Mouse (Mus musculus) lung, postnatal 36 days (tissue): ENCODE data around the gene Ripk4.

Experiments
- DNase-seq: peaks from one replicate; pipeline ENCODE4 v3.0.0; 2022; ENCODE audit warnings: mixed read lengths

The Ripk4 gene

GRCm38 (mm10) chr16:97763061-97763989, at the start of gene Ripk4:
Gene Ripk4, minus strand, starts transcription at chr16:97763787.
- peak; percentile 78 for DNase-seq

- no peak for DNase-seq
These were observed 45.3 kb upstream of the Ripk4 start for GRCm38 (mm10) chr16:97808881-97809280.

DNA sequence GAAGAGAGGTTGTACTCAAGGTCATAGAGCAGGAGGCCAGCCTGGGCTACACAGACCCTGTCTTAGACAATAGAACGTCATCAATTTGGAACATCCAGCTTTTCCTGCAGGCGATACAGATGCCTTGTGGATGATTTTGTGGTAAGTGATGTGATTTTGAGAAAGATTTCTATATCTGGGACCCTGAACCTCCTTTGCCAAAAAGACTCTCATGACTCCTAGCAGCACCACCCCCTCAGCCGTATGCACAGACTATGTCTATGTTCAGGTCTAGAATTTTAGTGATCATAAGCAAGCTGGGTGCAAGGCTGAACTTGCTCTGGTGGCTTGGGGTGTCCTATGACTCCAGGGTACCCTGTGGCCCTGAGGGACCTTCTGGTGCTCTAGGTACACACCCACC, 42.1 kb upstream of the Ripk4 start:
- no peak for DNase-seq

DNA sequence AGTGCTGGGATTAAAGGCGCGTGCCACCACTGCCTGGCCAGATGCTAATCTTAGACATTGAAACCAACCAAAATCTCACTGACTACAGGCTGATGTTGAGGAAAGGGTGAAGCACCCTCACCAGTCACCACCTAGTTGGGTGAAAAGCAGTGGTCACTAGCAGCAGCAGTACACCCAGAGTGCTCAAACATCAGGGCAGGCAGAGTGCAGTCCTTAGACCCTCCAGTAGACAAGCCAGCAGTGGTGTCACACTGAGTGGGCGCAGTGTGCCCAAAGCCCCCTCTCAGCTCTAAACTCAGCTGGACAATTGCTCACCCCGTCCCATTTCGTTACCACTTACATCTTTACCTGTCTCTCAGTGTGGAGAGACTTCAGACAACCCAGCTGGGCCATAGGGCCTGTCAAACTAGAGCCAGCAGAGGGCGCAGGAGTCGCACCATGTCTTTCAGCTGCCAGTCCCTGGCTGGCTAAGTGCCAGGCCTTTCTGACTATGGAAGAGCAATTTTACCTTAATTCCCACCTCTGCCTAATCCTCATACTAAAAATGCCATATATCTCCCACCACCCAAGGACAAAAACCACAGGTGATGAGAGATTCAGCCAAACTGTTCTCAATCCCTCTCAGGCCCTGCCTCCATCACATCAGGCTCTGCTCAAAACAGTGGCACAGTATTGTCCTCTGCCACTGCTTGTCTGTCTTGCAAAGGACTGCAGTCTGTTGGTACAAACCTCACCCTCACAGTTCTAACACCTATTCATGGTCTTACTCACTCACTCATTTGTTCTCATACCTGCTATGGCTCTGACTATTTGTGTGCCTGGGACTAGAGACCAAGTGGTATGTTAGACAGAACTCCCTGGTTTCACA, 41.3 kb upstream of the Ripk4 start:
- DNase-seq: peak; percentile 94

DNA sequence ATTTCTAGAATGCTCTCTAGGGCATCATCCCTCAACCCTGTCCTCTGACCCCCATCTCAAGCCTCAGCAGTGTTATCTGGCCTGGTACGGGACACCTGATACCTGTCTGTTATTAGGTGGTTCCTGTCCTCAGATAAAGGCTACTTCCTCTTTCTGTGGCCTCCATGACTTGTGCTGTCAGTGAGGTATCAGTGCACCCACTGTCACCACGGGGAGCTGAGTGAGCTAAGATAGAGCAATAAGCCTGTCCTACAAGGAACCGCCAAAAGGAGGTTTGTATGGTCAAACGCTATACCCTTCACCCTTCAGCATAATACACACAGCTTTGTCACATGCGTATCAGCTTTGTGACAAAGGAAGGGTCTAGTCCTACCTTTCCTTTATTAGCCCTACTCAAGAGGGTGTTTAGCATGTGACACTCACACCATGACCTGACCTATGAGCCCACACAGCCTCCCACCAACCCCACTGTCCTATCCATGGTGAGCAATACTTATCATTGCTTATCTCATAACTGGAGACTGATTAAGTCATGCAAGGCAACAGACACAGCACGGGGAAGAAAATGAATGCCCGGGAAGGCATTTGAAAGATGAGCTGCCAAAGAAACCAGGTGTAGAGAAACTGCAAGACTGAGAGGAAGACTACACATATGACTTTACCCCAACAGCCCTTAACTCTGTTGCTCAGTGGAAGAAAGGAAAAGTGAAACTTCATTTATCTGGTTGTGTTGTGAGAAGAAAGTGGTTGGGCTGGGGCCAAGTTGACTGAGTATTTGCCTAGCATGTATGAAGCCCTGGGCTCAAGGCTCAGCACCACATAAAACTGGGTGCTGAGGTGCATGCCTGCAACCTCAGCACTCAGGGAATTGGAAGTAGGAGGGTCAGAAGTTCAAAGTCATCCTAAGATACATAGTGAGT, 34.6 kb upstream of the Ripk4 start:
- no peak for DNase-seq

- DNase-seq: no peak
These were observed 33.6 kb upstream of the Ripk4 start for GRCm38 (mm10) chr16:97797212-97797611.

- peak; percentile 4 for DNase-seq
These were observed 30.7 kb upstream of the Ripk4 start for GRCm38 (mm10) chr16:97794256-97794655.

- DNase-seq: no peak
These were observed 19.5 kb upstream of the Ripk4 start for GRCm38 (mm10) chr16:97783057-97783456.

GRCm38 (mm10) chr16:97778353-97779025, 14.9 kb upstream of the Ripk4 start:
- DNase-seq: peak; percentile 90

GRCm38 (mm10) chr16:97766501-97766900, 2.9 kb upstream of the Ripk4 start:
- DNase-seq: peak; percentile 72

- no peak for DNase-seq
These were observed 1.0 kb upstream of the Ripk4 start for GRCm38 (mm10) chr16:97764626-97765025.

DNA sequence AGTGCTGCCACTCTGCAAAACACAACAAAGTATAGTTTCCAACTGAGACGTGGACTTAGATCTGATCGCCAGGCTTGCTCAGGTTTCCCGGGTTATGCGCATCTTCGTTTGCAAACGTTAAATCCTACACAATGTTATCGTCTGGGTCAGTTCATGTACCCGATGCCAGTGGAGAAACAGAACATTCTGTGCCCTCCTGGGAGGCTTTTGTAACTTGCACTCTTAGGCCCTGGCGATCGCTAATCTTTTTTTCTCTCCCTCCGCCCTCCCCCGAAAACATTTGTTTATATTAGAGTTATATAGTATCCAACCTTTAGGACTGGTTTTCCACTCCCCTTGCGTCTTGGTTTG, 378 bp upstream of the Ripk4 start:
- no peak for DNase-seq

DNA sequence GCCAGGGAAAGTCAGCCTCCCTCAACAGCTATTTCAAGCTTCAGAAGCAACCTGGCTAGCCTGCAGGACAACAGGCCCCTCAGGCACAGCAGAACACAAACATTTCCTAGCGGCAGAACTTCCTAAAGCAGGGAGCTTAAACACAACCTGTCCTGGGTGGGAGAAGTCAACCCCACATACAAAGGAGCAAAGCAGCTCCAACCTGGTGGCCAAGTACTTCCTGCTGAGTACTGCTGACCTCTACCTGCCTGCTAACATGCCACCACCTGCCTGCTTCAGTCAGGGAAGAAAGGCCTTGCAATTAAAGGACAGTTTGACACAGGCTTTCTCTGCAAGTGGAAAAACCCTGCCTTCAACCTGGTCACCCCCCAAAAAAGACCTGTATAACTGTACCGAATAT, 1.8 kb downstream of the Ripk4 start:
- DNase-seq: no peak

DNA sequence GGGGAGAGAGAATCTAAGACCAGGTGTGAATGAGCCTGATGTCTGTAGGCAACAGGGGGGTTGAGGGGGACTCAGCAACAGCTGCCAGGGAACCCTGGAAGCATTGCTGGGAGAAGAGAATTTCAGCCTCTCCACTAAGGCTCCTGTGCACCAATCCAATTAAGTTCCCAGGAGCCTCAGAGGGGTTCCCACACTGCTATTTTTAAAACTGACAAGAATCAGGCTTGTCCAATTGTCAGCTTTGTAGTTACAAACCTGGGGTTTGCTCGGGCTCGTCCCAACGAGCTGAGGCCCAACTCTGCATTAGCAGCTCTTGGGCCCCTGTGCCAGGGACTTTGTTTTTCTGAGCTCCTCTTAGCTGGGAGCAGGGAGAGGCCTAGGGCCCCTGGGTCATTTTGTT, 3.9 kb downstream of the Ripk4 start:
- DNase-seq: no peak

DNA sequence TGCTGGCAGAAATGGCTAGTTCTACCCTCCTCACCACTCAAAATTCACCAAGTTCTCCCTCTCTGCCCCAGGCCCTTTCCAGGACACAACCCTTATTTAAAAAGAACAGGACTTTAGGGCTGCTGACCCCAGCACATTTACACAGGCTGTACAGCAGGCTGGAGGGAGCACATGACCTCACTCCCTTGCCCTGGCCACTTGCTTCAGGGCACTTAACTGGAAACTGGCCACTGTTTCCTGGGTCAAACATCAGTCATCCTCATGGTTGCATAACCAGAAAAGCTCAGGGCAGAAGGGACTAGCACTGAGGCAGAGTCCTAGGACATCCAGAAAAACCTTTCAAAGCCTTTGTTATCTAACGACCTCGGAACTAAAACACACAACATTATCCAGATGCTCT, 5.3 kb downstream of the Ripk4 start:
- DNase-seq: peak; percentile 75

DNA sequence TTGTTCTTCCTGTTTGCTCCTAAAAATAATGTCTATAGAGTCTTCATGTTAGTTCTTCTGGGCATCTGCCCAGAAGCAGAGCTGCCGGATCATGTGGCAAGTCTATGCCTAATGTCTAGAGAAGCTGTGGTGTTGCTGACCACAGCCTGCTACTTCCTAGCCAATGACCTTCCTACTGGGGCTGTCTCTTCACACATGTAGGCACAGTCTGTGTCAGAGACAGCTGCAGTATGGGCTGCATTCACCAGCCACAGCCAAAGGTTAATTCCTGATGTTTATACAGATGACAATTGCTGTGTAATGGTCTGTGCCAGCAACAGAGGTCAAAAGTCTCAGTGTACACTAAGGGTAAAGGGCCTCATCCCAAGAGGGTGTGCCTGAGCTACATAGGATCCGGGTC, 7.1 kb downstream of the Ripk4 start:
- DNase-seq: no peak

DNA sequence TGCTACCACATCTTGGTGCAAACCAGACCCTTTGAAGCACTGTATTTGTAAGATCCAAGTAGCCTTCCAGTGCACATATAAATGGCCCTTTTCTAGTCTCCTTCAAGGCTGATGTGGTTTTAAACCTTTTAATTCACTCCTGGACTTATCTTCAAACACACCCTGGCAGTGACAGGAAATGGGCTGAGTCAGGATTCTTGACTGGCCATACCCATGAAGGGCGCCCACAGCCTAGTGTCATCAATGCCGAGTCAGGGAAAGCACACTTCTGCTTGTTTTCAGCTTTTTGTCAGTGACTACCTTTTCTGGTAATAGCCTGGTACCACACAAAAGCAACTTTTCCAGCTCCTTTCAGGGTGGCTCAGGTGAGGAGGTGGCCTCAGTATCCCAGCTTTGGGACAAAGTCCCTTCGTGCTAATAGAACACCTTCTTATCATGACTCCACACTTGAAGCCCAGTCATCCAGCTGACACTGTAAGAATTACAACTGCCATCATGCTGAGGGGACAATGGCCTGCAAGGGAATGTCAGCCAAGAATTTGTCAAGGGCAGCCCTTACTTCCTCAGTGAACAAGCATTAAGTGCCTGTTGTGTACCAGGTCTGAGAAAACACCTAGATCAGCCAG, 11.2 kb downstream of the Ripk4 start:
- no peak for DNase-seq

DNA sequence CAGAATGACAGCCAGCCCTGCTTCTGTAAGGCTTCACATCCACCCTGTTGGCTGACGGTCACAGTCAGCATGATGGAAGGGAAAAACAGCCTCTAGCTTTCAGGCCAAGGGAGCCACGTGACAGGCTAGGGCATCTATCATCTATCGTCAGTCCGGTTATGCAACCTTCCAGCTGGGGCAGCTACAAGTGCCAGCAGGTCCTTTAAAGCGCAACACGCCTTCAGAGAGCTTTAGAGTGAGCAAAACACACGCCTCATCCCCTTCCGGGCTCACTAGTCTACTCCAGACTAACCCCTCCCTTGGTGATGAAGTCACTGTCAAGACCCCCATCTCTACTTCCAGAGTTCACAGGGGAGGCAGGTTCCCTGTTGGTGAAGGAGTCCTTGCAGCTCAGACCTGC, 11.7 kb downstream of the Ripk4 start:
- DNase-seq: peak; percentile 92

DNA sequence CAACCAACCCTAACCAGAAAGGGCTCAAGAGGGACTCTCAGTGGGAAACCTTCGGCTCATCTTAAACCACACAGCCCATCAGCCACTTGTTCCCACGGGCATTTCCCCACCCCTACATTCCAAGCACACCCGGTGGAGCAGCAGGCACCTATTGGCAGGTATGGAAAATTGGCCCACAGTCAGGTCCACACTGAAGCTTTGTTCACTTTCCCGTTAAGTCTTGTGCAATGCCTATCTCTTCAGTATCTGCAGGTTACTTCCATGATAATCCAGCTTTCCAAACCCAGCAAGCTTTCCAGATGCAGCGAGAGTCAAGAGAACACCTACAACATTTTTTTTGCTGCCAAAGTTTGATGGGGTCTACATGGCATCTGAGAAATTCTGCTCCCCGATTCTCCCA, 15.2 kb downstream of the Ripk4 start:
- no peak for DNase-seq

GRCm38 (mm10) chr16:97738030-97738429, 25.6 kb downstream of the Ripk4 start:
- DNase-seq: no peak

- DNase-seq: no peak
These were observed 27.0 kb downstream of the Ripk4 start for GRCm38 (mm10) chr16:97736562-97736961.
